Mouse (Mus musculus): ENCODE measurements around the gene Nolc1.

GRCm38 (mm10) chr19:46120872-46121271 lies 45.2 kb downstream of the Nolc1 start:
- no peak for TF ChIP-seq GATA1 (IDR thresholded peaks at IDR 0.05; ENCODE audit: low read length)
- no peak for TF ChIP-seq TAL1 (IDR thresholded peaks at IDR 0.05; ENCODE audit: low read length)

Measured in erythroblast, embryonic 14.5 days (primary cell).